Mouse (Mus musculus): ENCODE measurements at regions not wholly inside any gene's neighbourhood (a gene's known extent, or its start where the extent isn't known, plus 50 kb on each side); places are given as distances from the start of the nearest gene placed in this dataset.

- H3K27ac ChIP-seq: no peak overlapping the region
- H3K4me1 ChIP-seq: peaks cover 9% of the 10 kb centered on the region
- no peak overlapping the region for H3K4me3 ChIP-seq
- H3K27me3 ChIP-seq: no peaks in the 10 kb centered on the region
- H3K4me2 ChIP-seq: no peak overlapping the region
- H3K36me3 ChIP-seq: no peaks in the 10 kb centered on the region
- H3K9me3 ChIP-seq: no peaks in the 10 kb centered on the region
- no peak for ATAC-seq (ENCODE audit: insufficient number of reproducible peaks, insufficient read depth, low FRiP score, low TSS enrichment, low read depth)
- no peak overlapping the region for H3K9ac ChIP-seq
- WGBS: 91% methylated on average over 1 of the region's 1 CpGs
These were observed 136.9 kb downstream of the Uaca start for GRCm38 (mm10) chr9:60931290-60931689.

DNA sequence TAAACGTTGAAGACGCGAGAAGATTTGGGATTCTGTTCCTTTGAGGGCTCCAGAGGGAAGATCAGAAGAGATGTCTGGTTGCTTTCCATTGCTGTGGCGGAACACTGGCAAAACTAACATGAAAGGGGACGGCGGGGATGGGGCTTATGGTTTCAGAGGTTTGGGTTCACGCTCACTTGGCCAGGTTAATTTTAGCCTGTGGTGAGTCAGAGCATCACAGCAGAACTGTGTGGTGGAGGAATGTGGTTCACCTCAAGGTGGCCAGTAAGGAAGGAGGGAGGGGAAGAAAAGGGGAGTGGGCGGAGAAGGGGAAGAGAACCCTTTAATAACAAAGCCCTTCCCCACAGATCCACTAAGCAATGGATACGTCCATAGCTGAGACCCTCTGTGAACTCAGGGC is 142.6 kb downstream of the Uaca start:
- peaks cover 22% of the 10 kb centered on the region for H3K4me1 ChIP-seq
- ATAC-seq (ENCODE audit: insufficient number of reproducible peaks, insufficient read depth, low FRiP score, low TSS enrichment, low read depth): no peak
- peaks cover 6% of the 10 kb centered on the region; the same call in 1 of the 2 replicates for H3K27me3 ChIP-seq
- H3K4me3 ChIP-seq: no peak overlapping the region
- WGBS: 84% methylated on average over 9 of the region's 9 CpGs
- H3K4me2 ChIP-seq: no peak overlapping the region
- no peak overlapping the region for H3K27ac ChIP-seq
- no peaks in the 10 kb centered on the region for H3K9me3 ChIP-seq
- no peaks in the 10 kb centered on the region for H3K36me3 ChIP-seq
- no peak overlapping the region for H3K9ac ChIP-seq

DNA sequence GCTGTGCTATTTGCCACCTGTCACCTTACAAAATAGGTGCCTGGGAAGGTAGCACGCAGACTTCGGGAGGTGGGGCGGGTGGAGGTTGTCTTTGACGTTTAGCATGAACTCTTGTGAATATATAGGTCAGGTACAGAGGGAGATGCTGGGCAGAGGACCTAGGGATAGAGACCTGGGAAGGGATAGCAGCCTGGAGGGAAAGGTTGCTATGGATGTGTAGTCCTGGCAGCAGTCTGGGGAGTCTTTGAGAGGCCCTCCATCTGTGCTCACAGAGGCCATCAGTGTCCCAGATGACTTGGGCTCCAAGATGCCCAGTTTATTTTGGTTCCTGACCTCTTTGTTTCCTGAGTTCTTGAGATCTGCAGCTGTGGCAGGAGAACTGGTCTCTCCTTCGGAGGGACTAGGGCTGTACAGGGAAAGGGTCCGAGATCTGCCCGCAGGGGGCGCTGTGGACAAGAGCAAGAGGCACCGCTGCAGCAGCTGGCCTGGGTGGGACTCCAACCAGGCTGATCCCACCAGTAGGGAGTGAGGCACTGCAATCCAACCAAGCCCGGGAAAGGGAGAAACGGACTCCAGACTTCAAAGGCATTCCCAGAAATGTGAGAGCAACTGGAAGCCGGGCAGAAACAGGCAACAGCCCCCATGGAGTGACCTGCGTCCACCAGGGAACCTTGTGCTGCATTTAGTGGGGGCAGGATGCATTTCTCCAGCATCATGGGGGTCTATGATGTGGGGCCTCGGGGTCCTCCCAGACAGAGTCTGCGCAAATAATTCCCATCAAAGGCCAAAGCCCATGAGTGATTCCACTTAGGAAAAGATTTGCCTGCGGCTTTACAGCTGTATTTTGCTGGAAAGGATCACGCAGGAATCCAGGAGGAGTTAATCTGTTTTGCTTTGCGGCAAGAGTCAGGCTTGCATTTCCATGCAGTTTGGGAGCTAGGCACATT is 145.8 kb downstream of the Uaca start:
- WGBS: 19% methylated on average over 18 of the region's 18 CpGs
- Histone ChIP-seq H3K9ac (no peak overlapping the region), H3K4me2 (peak overlapping the region; percentile 44), H3K4me3 (no peak overlapping the region), H3K27me3 (peaks cover 24% of the 10 kb centered on the region), H3K9me3 (no peaks in the 10 kb centered on the region), H3K27ac (peak overlapping the region; percentile 58; the same call in 1 of the 2 replicates), H3K36me3 (no peaks in the 10 kb centered on the region), H3K4me1 (peaks cover 33% of the 10 kb centered on the region)
- ATAC-seq (ENCODE audit: insufficient number of reproducible peaks, insufficient read depth, low FRiP score, low TSS enrichment, low read depth): peak; percentile 87

DNA sequence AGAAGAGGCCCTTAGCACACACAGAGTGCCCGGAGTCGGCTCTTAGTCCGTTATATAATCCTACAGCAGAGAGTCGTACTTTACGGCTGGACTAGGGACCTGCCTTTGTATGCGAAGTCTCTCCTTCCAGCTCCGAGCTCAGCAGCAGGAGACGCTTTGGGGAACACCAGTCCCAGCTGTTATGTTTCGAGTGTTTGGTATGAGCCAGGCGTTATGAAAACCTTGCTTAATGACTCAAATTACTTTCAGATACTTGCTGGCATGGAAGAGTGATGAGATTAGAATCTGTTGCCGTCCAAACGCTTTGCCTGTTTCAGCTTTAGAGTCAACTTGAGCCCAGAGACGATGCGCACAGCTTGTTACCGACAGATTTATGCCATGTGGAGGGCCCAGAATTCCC is 153.0 kb downstream of the Uaca start:
- no peak for ATAC-seq (ENCODE audit: insufficient number of reproducible peaks, insufficient read depth, low FRiP score, low TSS enrichment, low read depth)
- no peaks in the 10 kb centered on the region for H3K9me3 ChIP-seq
- peaks cover 71% of the 10 kb centered on the region for H3K4me1 ChIP-seq
- no peak overlapping the region for H3K9ac ChIP-seq
- no peak overlapping the region for H3K4me3 ChIP-seq
- no peaks in the 10 kb centered on the region for H3K36me3 ChIP-seq
- no peak overlapping the region for H3K4me2 ChIP-seq
- H3K27me3 ChIP-seq: peaks cover 39% of the 10 kb centered on the region
- H3K27ac ChIP-seq: peak overlapping the region; percentile 64; the same call in 1 of the 2 replicates
- WGBS: 34% methylated on average over 15 of the region's 15 CpGs

GRCm38 (mm10) chr9:60948531-60949070 is 154.3 kb downstream of the Uaca start:
- ATAC-seq (ENCODE audit: insufficient number of reproducible peaks, insufficient read depth, low FRiP score, low TSS enrichment, low read depth): peak; percentile 49; the same call in 1 of the 2 replicates
- H3K4me3 ChIP-seq: no peak overlapping the region
- 24% methylated on average over 10 of the region's 10 CpGs for WGBS
- H3K36me3 ChIP-seq: no peaks in the 10 kb centered on the region
- peak overlapping the region; percentile 23; the same call in 1 of the 2 replicates for H3K4me2 ChIP-seq
- peaks cover 35% of the 10 kb centered on the region for H3K27me3 ChIP-seq
- peak overlapping the region; percentile 64 for H3K27ac ChIP-seq
- H3K9me3 ChIP-seq: no peaks in the 10 kb centered on the region
- no peak overlapping the region for H3K9ac ChIP-seq
- H3K4me1 ChIP-seq: peaks cover 61% of the 10 kb centered on the region

DNA sequence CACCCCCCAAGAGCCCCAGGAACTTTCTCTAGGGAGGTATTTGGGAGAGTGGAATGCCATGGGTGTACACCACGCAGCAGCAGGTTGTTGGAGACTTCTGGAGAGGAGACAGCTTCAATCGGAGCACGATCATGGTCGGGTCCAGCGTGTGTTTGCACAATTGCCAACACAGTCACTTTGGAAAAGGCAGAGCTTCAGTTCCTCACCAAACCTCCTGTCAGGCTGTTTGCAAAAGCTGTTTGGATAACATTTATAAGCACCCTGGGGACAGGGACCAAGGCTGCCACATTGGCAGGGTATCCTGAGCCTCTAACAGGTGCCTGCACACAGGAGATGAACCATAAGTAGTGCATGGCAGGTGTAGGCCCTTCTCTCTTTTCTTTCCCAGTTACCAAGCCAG is 155.8 kb downstream of the Uaca start:
- Histone ChIP-seq H3K9ac (no peak overlapping the region), H3K4me1 (peaks cover 61% of the 10 kb centered on the region), H3K4me2 (no peak overlapping the region), H3K4me3 (no peak overlapping the region), H3K36me3 (no peaks in the 10 kb centered on the region), H3K27ac (no peak overlapping the region), H3K9me3 (no peaks in the 10 kb centered on the region), H3K27me3 (peaks cover 21% of the 10 kb centered on the region)
- no peak for ATAC-seq (ENCODE audit: insufficient number of reproducible peaks, insufficient read depth, low FRiP score, low TSS enrichment, low read depth)
- WGBS: 86% methylated on average over 5 of the region's 5 CpGs

- H3K9ac ChIP-seq: no peak overlapping the region
These were observed 156.8 kb downstream of the Uaca start for GRCm38 (mm10) chr9:60951071-60951561.

DNA sequence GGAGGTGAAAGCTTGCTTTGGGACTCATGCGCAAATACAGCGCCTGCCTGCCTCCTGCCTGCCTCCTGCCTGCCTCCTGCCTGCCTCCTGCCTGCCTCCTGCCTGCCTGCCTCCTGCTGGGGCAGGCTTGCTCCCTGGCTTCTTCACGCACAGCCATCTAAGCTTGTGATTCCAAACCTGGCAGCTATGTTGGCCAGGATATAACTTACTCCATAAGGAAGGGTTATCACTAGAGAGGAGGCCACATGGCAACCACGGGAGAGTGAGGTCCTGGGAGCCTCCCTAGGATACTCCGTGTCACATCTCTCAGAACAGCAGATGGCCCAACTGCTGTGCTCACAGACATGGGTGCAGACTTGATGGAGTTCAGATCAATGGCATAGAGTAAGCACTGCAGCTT is 163.1 kb downstream of the Uaca start:
- no peak overlapping the region for H3K9ac ChIP-seq
- 49% methylated on average over 5 of the region's 5 CpGs for WGBS
- no peak overlapping the region for H3K4me3 ChIP-seq
- peaks cover 19% of the 10 kb centered on the region for H3K4me1 ChIP-seq
- no peaks in the 10 kb centered on the region for H3K9me3 ChIP-seq
- H3K4me2 ChIP-seq: no peak overlapping the region
- peaks cover 3% of the 10 kb centered on the region; the same call in 1 of the 2 replicates for H3K27me3 ChIP-seq
- H3K36me3 ChIP-seq: no peaks in the 10 kb centered on the region
- H3K27ac ChIP-seq: no peak overlapping the region
- ATAC-seq (ENCODE audit: insufficient number of reproducible peaks, insufficient read depth, low FRiP score, low TSS enrichment, low read depth): no peak

More at GRCm38 (mm10) chr9:60951071-60951561, 156.8 kb downstream of the Uaca start:
- Histone ChIP-seq H3K4me1 (peaks cover 61% of the 10 kb centered on the region), H3K27me3 (peaks cover 13% of the 10 kb centered on the region), H3K4me2 (peak overlapping the region; percentile 7; the same call in 1 of the 2 replicates), H3K36me3 (no peaks in the 10 kb centered on the region), H3K9me3 (no peaks in the 10 kb centered on the region), H3K27ac (peak overlapping the region; percentile 79), H3K4me3 (no peak overlapping the region)
- peak; percentile 69; the same call in 1 of the 2 replicates for ATAC-seq (ENCODE audit: insufficient number of reproducible peaks, insufficient read depth, low FRiP score, low TSS enrichment, low read depth)
- 6% methylated on average over 10 of the region's 10 CpGs for WGBS

- Histone ChIP-seq H3K4me3 (no peak overlapping the region), H3K4me1 (peaks cover 24% of the 10 kb centered on the region), H3K9me3 (no peaks in the 10 kb centered on the region), H3K4me2 (no peak overlapping the region), H3K36me3 (no peaks in the 10 kb centered on the region), H3K27me3 (peaks cover 8% of the 10 kb centered on the region; the same call in 1 of the 2 replicates), H3K9ac (no peak overlapping the region), H3K27ac (no peak overlapping the region)
- ATAC-seq (ENCODE audit: insufficient number of reproducible peaks, insufficient read depth, low FRiP score, low TSS enrichment, low read depth): no peak
- 84% methylated on average over 6 of the region's 6 CpGs for WGBS
These were observed 165.2 kb downstream of the Uaca start for GRCm38 (mm10) chr9:60959537-60959936.

DNA sequence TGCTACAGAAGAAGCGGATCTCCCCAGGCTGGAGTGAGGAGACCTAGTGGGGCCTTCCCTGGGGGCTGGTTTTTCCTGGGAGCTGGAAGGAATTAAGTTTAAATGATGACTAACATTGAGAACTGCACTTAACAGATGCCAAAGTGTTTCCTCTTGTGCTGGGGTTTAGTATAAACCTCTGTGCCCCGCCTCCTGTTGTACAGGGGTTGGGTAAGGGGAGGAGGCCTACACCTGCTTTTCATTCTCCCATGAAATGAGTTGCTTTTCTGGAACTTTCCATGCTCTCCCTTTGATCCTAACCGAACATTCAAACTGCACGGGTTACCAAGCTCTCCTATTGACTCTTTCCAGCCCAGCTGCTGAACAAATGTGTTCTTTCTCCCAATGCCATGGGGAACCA is 167.7 kb downstream of the Uaca start:
- peaks cover 24% of the 10 kb centered on the region for H3K4me1 ChIP-seq
- H3K36me3 ChIP-seq: no peaks in the 10 kb centered on the region
- no peak overlapping the region for H3K4me2 ChIP-seq
- no peaks in the 10 kb centered on the region for H3K9me3 ChIP-seq
- ATAC-seq (ENCODE audit: insufficient number of reproducible peaks, insufficient read depth, low FRiP score, low TSS enrichment, low read depth): peak; percentile 62; the same call in 1 of the 2 replicates
- no peak overlapping the region for H3K4me3 ChIP-seq
- H3K27ac ChIP-seq: peak overlapping the region; percentile 52
- H3K27me3 ChIP-seq: peaks cover 9% of the 10 kb centered on the region; the same call in 1 of the 2 replicates
- 22% methylated on average over 4 of the region's 4 CpGs for WGBS
- no peak overlapping the region for H3K9ac ChIP-seq

DNA sequence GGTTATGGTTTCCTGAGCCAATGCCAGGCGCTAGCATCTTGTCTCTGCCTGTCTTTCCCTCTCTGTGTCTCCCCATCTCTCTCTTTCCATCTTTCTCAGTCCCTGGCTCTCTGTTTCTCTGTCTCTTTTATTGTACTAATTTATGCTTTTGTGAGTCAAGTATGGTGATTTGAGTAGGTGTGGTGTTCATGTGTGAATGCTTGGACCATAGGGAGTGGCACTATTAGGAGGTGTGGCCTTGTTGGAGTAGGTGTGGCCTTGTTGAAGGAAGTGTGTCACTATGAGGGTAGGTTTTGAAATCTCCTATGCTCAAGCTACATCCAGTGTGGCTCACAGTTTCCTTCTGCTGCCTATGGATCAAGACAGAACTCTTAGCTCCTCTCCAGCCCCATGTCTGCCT is 171.3 kb downstream of the Uaca start:
- Histone ChIP-seq H3K9ac (no peak overlapping the region), H3K36me3 (no peaks in the 10 kb centered on the region), H3K9me3 (no peaks in the 10 kb centered on the region), H3K27me3 (peaks cover 14% of the 10 kb centered on the region; the same call in 1 of the 2 replicates), H3K4me3 (no peak overlapping the region), H3K4me1 (peaks cover 32% of the 10 kb centered on the region), H3K4me2 (no peak overlapping the region), H3K27ac (no peak overlapping the region)
- no peak for ATAC-seq (ENCODE audit: insufficient number of reproducible peaks, insufficient read depth, low FRiP score, low TSS enrichment, low read depth)
- 89% methylated on average over 1 of the region's 1 CpGs for WGBS

Measured in embryonic facial prominence, embryonic 13.5 days (tissue).